In the genomic region with DNA sequence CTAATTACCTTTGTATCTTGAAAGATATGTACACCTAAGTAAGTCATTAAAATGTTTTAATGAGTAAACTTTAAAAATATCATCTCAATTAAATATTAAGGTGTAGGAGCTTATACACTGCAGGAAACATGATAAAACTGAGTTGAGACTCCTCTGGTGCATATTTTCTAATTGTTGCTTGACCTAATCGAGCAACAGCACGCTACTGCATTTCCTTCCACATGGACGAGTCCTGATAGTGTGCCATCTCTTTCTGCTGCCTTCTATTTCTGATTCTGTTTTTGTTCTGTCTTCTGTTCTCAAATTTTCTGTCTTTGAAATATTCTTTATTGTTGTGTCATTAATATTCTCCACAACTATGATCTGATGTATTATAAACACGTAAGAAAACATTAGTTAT, we compare ENCODE assay signal across 18 mouse cellular contexts.
"Had no signal": no experiment of that assay in that cellular context is flagged by ENCODE, and none has a peak within 500 bp of the region (broad histone marks: within the 10 kb centered on the region; RNA-seq: fewer than 3 reads in every experiment).

No protein-coding gene starts in this region.

- DNase-seq: liver, postnatal 0 days; lung, adult 2 months; lung, postnatal 14 days; lung, postnatal 36 days; right cerebral cortex, postnatal 14 days; thymus, adult 2 months; thymus, postnatal 25 days; thymus, postnatal 4 days had no signal

- H3K27ac ChIP-seq: lung, embryonic 15.5 days; macrophage; midbrain, embryonic 13.5 days; midbrain, embryonic 15.5 days; neural tube, embryonic 12.5 days; stomach, embryonic 15.5 days; stomach, postnatal 0 days had no signal

- H3K4me1 ChIP-seq: lung, embryonic 15.5 days; megakaryocyte, embryonic 14.5 days; midbrain, embryonic 13.5 days; midbrain, embryonic 15.5 days; neural tube, embryonic 12.5 days; stomach, embryonic 15.5 days had no signal

- H3K4me2 ChIP-seq: lung, embryonic 15.5 days; midbrain, embryonic 11.5 days; midbrain, embryonic 13.5 days; midbrain, embryonic 15.5 days; neural tube, embryonic 12.5 days; stomach, embryonic 15.5 days had no signal

- H3K4me3 ChIP-seq: lung, embryonic 15.5 days; megakaryocyte, embryonic 14.5 days; midbrain, embryonic 13.5 days; midbrain, embryonic 15.5 days; neural tube, embryonic 12.5 days; stomach, embryonic 15.5 days had no signal

- H3K9ac ChIP-seq: liver, postnatal 0 days; lung, embryonic 15.5 days; midbrain, embryonic 13.5 days; midbrain, embryonic 15.5 days; neural tube, embryonic 12.5 days; stomach, embryonic 15.5 days had no signal

- H3K9me3 ChIP-seq: lung, embryonic 15.5 days; midbrain, embryonic 13.5 days; midbrain, embryonic 15.5 days; neural tube, embryonic 12.5 days; stomach, embryonic 15.5 days had no signal

- H3K27me3 ChIP-seq: lung, embryonic 15.5 days; megakaryocyte, embryonic 14.5 days; midbrain, embryonic 13.5 days; midbrain, embryonic 15.5 days; neural tube, embryonic 12.5 days; stomach, embryonic 15.5 days had no signal

- ATAC-seq: liver, postnatal 0 days; lung, postnatal 0 days; midbrain, embryonic 13.5 days; midbrain, embryonic 15.5 days had no signal

- H3K36me3 ChIP-seq: lung, embryonic 15.5 days; midbrain, embryonic 13.5 days; midbrain, embryonic 15.5 days; neural tube, embryonic 12.5 days; stomach, embryonic 15.5 days had no signal
